Mouse (Mus musculus) CH12.LX (cell line): Measurements from ENCODE around the gene Ccdc88c. TPM values are rescaled to one million over a fixed set of nuclear protein-coding genes. Genes with fewer than 3 reads are reported as not detected.

Source experiments
- DNase-seq: peaks from one replicate; pipeline ENCODE4 v3.0.0-alpha.2; 2013; ENCODE audit errors: extremely low read depth
- H3K27ac ChIP-seq: 2 replicates; pipeline ENCODE4 v1.5.1; 2012; ENCODE audit warnings: low read depth, mild to moderate bottlenecking, control low read depth, moderate library complexity; ENCODE audit not compliant: insufficient read depth
- H3K27me3 ChIP-seq: replicated peaks from 2 replicates; pipeline ENCODE3; 2012; ENCODE audit warnings: inconsistent platforms
- H3K36me3 ChIP-seq, 2 experiments: replicated peaks in 1 of 2; 2 replicates each; pipeline versions ENCODE3 to v1.6.1; 2012; ENCODE audit warnings: inconsistent platforms in 1 of 2, low read length in 1 of 2, mild to moderate bottlenecking in 1 of 2, mixed read lengths in 1 of 2, moderate library complexity in 1 of 2; ENCODE audit not compliant: control insufficient read depth in 1 of 2, insufficient read depth in 1 of 2
- H3K4me1 ChIP-seq, 2 experiments: 2 replicates each; pipeline ENCODE4 v1.6.1; 2012; ENCODE audit warnings: inconsistent platforms in 1 of 2, moderate library complexity in 1 of 2; ENCODE audit not compliant: insufficient read depth in 2 of 2, control insufficient read depth in 1 of 2
- H3K4me2 ChIP-seq: 2 replicates; pipeline ENCODE4 v1.6.1; 2012; ENCODE audit warnings: low read depth, mild to moderate bottlenecking, control low read depth; ENCODE audit not compliant: poor library complexity, insufficient read depth, severe bottlenecking
- H3K4me3 ChIP-seq, 3 experiments: fragments of 150-350 bp in 1 of 3; sonication (generic) in 1 of 3; replicated peaks in 1 of 3; 2 replicates each; pipeline versions ENCODE3 to v1.5.1; 2011 to 2012; ENCODE audit warnings: low read depth in 2 of 3, low read length in 2 of 3, mild to moderate bottlenecking in 2 of 3, moderate library complexity in 2 of 3, control low read depth in 1 of 3, improper control_type of control experiment in 1 of 3, inconsistent platforms in 1 of 3, mixed read lengths in 1 of 3; ENCODE audit not compliant: poor library complexity in 1 of 3
- H3K79me2 ChIP-seq: replicated peaks from 2 replicates; pipeline ENCODE4 v1.6.1; 2012; ENCODE audit warnings: mild to moderate bottlenecking, moderate library complexity; ENCODE audit not compliant: control insufficient read depth, poor library complexity, insufficient read depth, severe bottlenecking; ENCODE audit errors: extremely low read depth
- H3K9ac ChIP-seq: 2 replicates; pipeline ENCODE4 v1.6.1; 2012; ENCODE audit warnings: low read depth, mild to moderate bottlenecking, control low read depth, moderate library complexity; ENCODE audit not compliant: insufficient read depth
- H3K9me3 ChIP-seq: replicated peaks from 2 replicates; pipeline ENCODE3; 2012; ENCODE audit warnings: low read length, inconsistent platforms, mixed read lengths
- BHLHE40 ChIP-seq: IDR thresholded peaks from 2 replicates; pipeline ENCODE4 v1.6.1; 2011; ENCODE audit warnings: mild to moderate bottlenecking, low read depth, low read length, improper control_type of control experiment
- CHD1 ChIP-seq: IDR thresholded peaks from 2 replicates; pipeline ENCODE4 v1.6.1; 2012; ENCODE audit warnings: low read depth, low read length, improper control_type of control experiment, inconsistent platforms
- CHD2 ChIP-seq: IDR thresholded peaks from 2 replicates; pipeline ENCODE4 v1.6.1; 2011; ENCODE audit warnings: low read length, improper control_type of control experiment
- CTCF ChIP-seq, 2 experiments: IDR thresholded peaks in 1 of 2; conservative IDR thresholded peaks in 1 of 2; 2 replicates each; pipeline ENCODE4 v1.5.1; 2011 to 2012; ENCODE audit warnings: low read depth in 2 of 2, low read length in 2 of 2, improper control_type of control experiment in 1 of 2, inconsistent platforms in 1 of 2, mild to moderate bottlenecking in 1 of 2, moderate library complexity in 1 of 2
- ELF1 ChIP-seq: IDR thresholded peaks from 2 replicates; pipeline ENCODE4 v1.6.1; 2014; ENCODE audit warnings: low read depth, mild to moderate bottlenecking, inconsistent platforms, low read length, improper control_type of control experiment
- EP300 ChIP-seq: IDR thresholded peaks from 2 replicates; pipeline ENCODE4 v1.6.1; 2011; ENCODE audit warnings: low read length, improper control_type of control experiment
- ETS1 ChIP-seq: conservative IDR thresholded peaks from 2 replicates; pipeline ENCODE4 v1.6.1; 2012; ENCODE audit warnings: low read depth, mild to moderate bottlenecking, inconsistent platforms, low read length, improper control_type of control experiment, moderate library complexity
- GABPA ChIP-seq: IDR thresholded peaks from 2 replicates; pipeline ENCODE4 v1.6.1; 2012; ENCODE audit warnings: low read depth, low read length, improper control_type of control experiment, inconsistent platforms; ENCODE audit not compliant: insufficient replicate concordance
- IRF4 ChIP-seq: IDR thresholded peaks from 2 replicates; pipeline ENCODE4 v1.6.1; 2014; ENCODE audit warnings: low read depth, mild to moderate bottlenecking, inconsistent platforms, low read length, improper control_type of control experiment
- KAT2A ChIP-seq: IDR thresholded peaks from 2 replicates; pipeline ENCODE4 v1.6.1; 2012; ENCODE audit warnings: low read length, improper control_type of control experiment, inconsistent platforms; ENCODE audit not compliant: insufficient replicate concordance
- MAZ ChIP-seq: IDR thresholded peaks from 2 replicates; pipeline ENCODE4 v1.6.1; 2012; ENCODE audit warnings: low read depth, mild to moderate bottlenecking, inconsistent platforms, low read length, improper control_type of control experiment, moderate library complexity
- MEF2A ChIP-seq: IDR thresholded peaks from 2 replicates; pipeline ENCODE4 v1.6.1; 2014; ENCODE audit warnings: low read depth, mild to moderate bottlenecking, inconsistent platforms, low read length, improper control_type of control experiment, borderline replicate concordance
- MXI1 ChIP-seq: IDR thresholded peaks from 2 replicates; pipeline ENCODE4 v1.6.1; 2011; ENCODE audit warnings: mild to moderate bottlenecking, low read depth, low read length, improper control_type of control experiment
- MYC ChIP-seq: IDR thresholded peaks from 2 replicates; pipeline ENCODE4 v1.6.1; 2011; ENCODE audit warnings: low read depth, mild to moderate bottlenecking, improper control_type of control experiment, low read length
- RAD21 ChIP-seq: IDR thresholded peaks from 2 replicates; pipeline ENCODE4 v1.6.1; 2011; ENCODE audit warnings: low read depth, mild to moderate bottlenecking, low read length, improper control_type of control experiment, moderate library complexity
- TBP ChIP-seq: conservative IDR thresholded peaks from 2 replicates; pipeline ENCODE4 v1.6.1; 2011; ENCODE audit warnings: low read depth, low read length, improper control_type of control experiment
- TCF12 ChIP-seq: IDR thresholded peaks from 2 replicates; pipeline ENCODE4 v1.6.1; 2014; ENCODE audit warnings: low read depth, mild to moderate bottlenecking, inconsistent platforms, low read length, improper control_type of control experiment
- UBTF ChIP-seq: IDR thresholded peaks from 2 replicates; pipeline ENCODE4 v1.6.1; 2012; ENCODE audit warnings: low read depth, mild to moderate bottlenecking, inconsistent platforms, low read length, improper control_type of control experiment, moderate library complexity
- USF2 ChIP-seq: conservative IDR thresholded peaks from 2 replicates; pipeline ENCODE4 v1.6.1; 2011; ENCODE audit warnings: low read depth, low read length, improper control_type of control experiment
- dilution Hi-C: fragments of 300-500 bp; cut with MboI; formaldehyde crosslinking; loops from 2 replicates; pipeline ENCODE4 v1.14.3; 2020; ENCODE audit warnings: low sequenced_read_pairs; ENCODE audit not compliant: extremely low pct_unique_long_range_greater_than_20kb, extremely low pct_ligation_motif_present
- in situ Hi-C: fragments of 300-500 bp; cut with MboI; formaldehyde crosslinking; loops from 3 replicates; pipeline ENCODE4 v1.14.3; 2019; ENCODE audit warnings: low sequenced_read_pairs, low pct_ligation_motif_present, low pct_unique_long_range_greater_than_20kb, mixed read lengths
- polyA plus RNA-seq: library from polyadenylated mRNA; unstranded; fragments of >175 nt; gene quantifications from 2 replicates; pipeline ENCODE4 v1.2.1, GENCODE M21; 2012; ENCODE audit warnings: low read depth; ENCODE audit not compliant: insufficient read length
- total RNA-seq, 2 experiments: library from RNA; depleted of rRNA; stranded (reverse); fragments of 300-350 nt in 1 of 2; fragments of >200 nt in 1 of 2; gene quantifications; 2 replicates each; pipeline ENCODE4 v1.2.3; 2012 to 2014

The Ccdc88c gene
- total and polyA plus RNA-seq, 3 experiments, result 20.3 to 32.7 (median 24.9) TPM

GRCm38 (mm10) chr12:100994140-100995015 is 34.5 kb downstream of the Ccdc88c start:
- peak; percentile 75 for DNase-seq
- Histone ChIP-seq H3K27me3 (no peaks in the 10 kb centered on the region), H3K27ac (peak overlapping the region; percentile 72), H3K79me2 (peaks cover 14% of the 10 kb centered on the region), H3K4me3 (no peak overlapping the region), H3K9ac (0 out of 2 replicates have a peak overlapping the region, but pooled peaks have one; percentile 23), H3K36me3 (peaks cover 0 to 58% of the 10 kb centered on the region in 2 experiments), H3K4me2 (peak overlapping the region; percentile 84), H3K4me1 (peaks cover 60 to 98% of the 10 kb centered on the region in 2 experiments), H3K9me3 (no peaks in the 10 kb centered on the region)
- dilution Hi-C loops, result no loop called here
- in situ Hi-C loops, result loop anchor here (5.0 kb wide), 1 partner anchor 33 kb away; the partner anchor contains the start of gene Ccdc88c
- TF ChIP-seq RAD21 (no peak), IRF4 (peak; percentile 86), UBTF (no peak), GABPA (no peak), CTCF (conservative IDR thresholded peaks at IDR 0.05 in 1 of 2, IDR thresholded peaks at IDR 0.05 in 1 of 2; ENCODE audit: low read depth in 2 of 2, low read length in 2 of 2) (no peak), KAT2A (no peak), BHLHE40 (peak; percentile 65), ETS1 (peak; percentile 77), MXI1 (no peak), TBP (no peak), USF2 (no peak), EP300 (peak; percentile 82), CHD1 (no peak), CHD2 (peak; percentile 79), ELF1 (no peak), MAZ (peak; percentile 80; the same call in 1 of the 2 replicates), MEF2A (peak; percentile 17), MYC (no peak), TCF12 (peak; percentile 62; the same call in 1 of the 2 replicates)
- TF ChIP-seq, all 38 proteins: peak for 8
